Mouse (Mus musculus) liver, adult 2 months (tissue): ENCODE data around the gene Zxdb. TPM values are rescaled to one million over a fixed set of nuclear protein-coding genes. Genes with fewer than 3 reads are reported as not detected.
"Not testable (repeated sequence)": the region's sequence is repeated elsewhere in the genome, so short reads cannot be mapped to it uniquely, and the experiment has no call there.

Experiments used
- DNase-seq: peaks from one replicate; pipeline ENCODE4 v3.0.0-alpha.2; 2011; ENCODE audit warnings: low read depth, low spot score; ENCODE audit errors: extremely low read depth
- H3K27ac ChIP-seq: fragments of 200-500 bp; replicated peaks from 2 replicates; pipeline ENCODE4 v1.5.1; 2012; ENCODE audit warnings: low read depth, mild to moderate bottlenecking, control low read depth, inconsistent platforms, low read length; ENCODE audit not compliant: insufficient read depth
- H3K27me3 ChIP-seq: fragments of 200-500 bp; 2 replicates; pipeline ENCODE4 v1.6.1; 2012; ENCODE audit warnings: mild to moderate bottlenecking, moderate library complexity, low read length, inconsistent platforms; ENCODE audit not compliant: control insufficient read depth, insufficient read depth
- H3K36me3 ChIP-seq: fragments of 200-500 bp; 2 replicates; pipeline ENCODE4 v1.6.1; 2012; ENCODE audit warnings: low read length, inconsistent platforms; ENCODE audit not compliant: control insufficient read depth, insufficient read depth
- H3K4me1 ChIP-seq: fragments of 200-500 bp; 2 replicates; pipeline ENCODE4 v1.6.1; 2011; ENCODE audit warnings: low read length; ENCODE audit not compliant: control insufficient read depth, insufficient read depth
- H3K4me3 ChIP-seq: fragments of 200-500 bp; 2 replicates; pipeline ENCODE4 v1.5.1; 2011; ENCODE audit warnings: low read depth, mild to moderate bottlenecking, control low read depth, low read length, moderate library complexity; ENCODE audit not compliant: insufficient read depth
- H3K79me2 ChIP-seq: fragments of 200-500 bp; 2 replicates; pipeline ENCODE4 v1.6.1; 2012; ENCODE audit warnings: inconsistent platforms, mild to moderate bottlenecking, low read length, moderate library complexity; ENCODE audit not compliant: control insufficient read depth, insufficient read depth
- H3K9ac ChIP-seq: fragments of 200-500 bp; 2 replicates; pipeline ENCODE4 v1.6.1; 2012; ENCODE audit warnings: low read depth, mild to moderate bottlenecking, control low read depth, inconsistent platforms, low read length
- CTCF ChIP-seq: fragments of 200-500 bp; IDR thresholded peaks from 2 replicates; pipeline ENCODE4 v1.5.1; 2011; ENCODE audit warnings: low read depth, low read length, control low read depth
- POLR2A ChIP-seq: fragments of 200-500 bp; IDR thresholded peaks from 2 replicates; pipeline ENCODE4 v1.6.1; 2011; ENCODE audit warnings: low read length, control low read depth; ENCODE audit not compliant: insufficient read depth; ENCODE audit errors: extremely low read depth
- WGBS: fragments of 180-500 bp; shearing (Covaris S2); methylation state at CpG from one replicate; pipeline ENCODE4 v1.1.7; 2018; 5-methylcytosine and 5-hydroxymethylcytosine counted together
- polyA plus RNA-seq: library from polyadenylated mRNA; depleted of rRNA; stranded (reverse); fragments of >200 nt; gene quantifications from 2 replicates; pipeline ENCODE4 v1.2.3, GENCODE M21; 2012; rRNA removed
- total RNA-seq: library from RNA; depleted of rRNA; stranded (reverse); fragments of >200 nt; gene quantifications from 2 replicates; pipeline ENCODE4 v1.2.3, GENCODE M21; 2014; rRNA removed

The Zxdb gene
- total RNA-seq (3.8 and 4.2 TPM in 2 replicates), polyA plus RNA-seq (1.0 and 1.2 TPM in 2 replicates)

GRCm38 (mm10) chrX:94724192-94724971 lies at the start of gene Zxdb:
Gene Zxdb, plus strand, starts transcription at chrX:94724569.
- not testable (repeated sequence) for H3K4me3 ChIP-seq

GRCm38 (mm10) chrX:94674977-94675376 lies 49.4 kb upstream of the Zxdb start:
- peak; percentile 42 for TF ChIP-seq CTCF
- TF ChIP-seq POLR2A, result no peak
- WGBS, result 42% methylated on average over 4 of the region's 4 CpGs

More at GRCm38 (mm10) chrX:94724192-94724971, at the start of gene Zxdb:
- H3K79me2 ChIP-seq, H3K9ac ChIP-seq, H3K27ac ChIP-seq, H3K27me3 ChIP-seq, DNase-seq, H3K36me3 ChIP-seq, H3K4me1 ChIP-seq: not testable (repeated sequence)
- no CpG with 5 or more reads among the region's 60 CpGs for WGBS

GRCm38 (mm10) chrX:94681581-94681980 lies 42.8 kb upstream of the Zxdb start:
- not testable (repeated sequence) for H3K36me3 ChIP-seq, H3K9ac ChIP-seq, H3K4me1 ChIP-seq, H3K4me3 ChIP-seq, DNase-seq, H3K27me3 ChIP-seq, H3K27ac ChIP-seq, H3K79me2 ChIP-seq
- no CpG with 5 or more reads among the region's 2 CpGs for WGBS

More at GRCm38 (mm10) chrX:94674977-94675376, 49.4 kb upstream of the Zxdb start:
- Histone ChIP-seq H3K27ac (no peak overlapping the region), H3K4me3 (no peak overlapping the region), H3K79me2 (no peaks in the 10 kb centered on the region), H3K27me3 (no peaks in the 10 kb centered on the region), H3K4me1 (no peaks in the 10 kb centered on the region), H3K9ac (no peak overlapping the region), H3K36me3 (no peaks in the 10 kb centered on the region)
- DNase-seq, result peak; percentile 32

- 82% methylated on average over 5 of the region's 5 CpGs for WGBS
- H3K4me1 ChIP-seq, H3K79me2 ChIP-seq, H3K27ac ChIP-seq, DNase-seq, H3K36me3 ChIP-seq, H3K4me3 ChIP-seq, H3K9ac ChIP-seq, H3K27me3 ChIP-seq: not testable (repeated sequence)
Observed at GRCm38 (mm10) chrX:94689593-94689992, 34.8 kb upstream of the Zxdb start.

- H3K4me1 ChIP-seq, H3K27me3 ChIP-seq, H3K79me2 ChIP-seq, DNase-seq, H3K36me3 ChIP-seq, H3K4me3 ChIP-seq, H3K9ac ChIP-seq, H3K27ac ChIP-seq: not testable (repeated sequence)
- WGBS, result 72% methylated on average over 6 of the region's 7 CpGs
Observed at GRCm38 (mm10) chrX:94706676-94707075, 17.7 kb upstream of the Zxdb start.

GRCm38 (mm10) chrX:94709752-94710151 lies 14.6 kb upstream of the Zxdb start:
- not testable (repeated sequence) for DNase-seq
- no CpG with 5 or more reads among the region's 3 CpGs for WGBS

GRCm38 (mm10) chrX:94724972-94725569 lies 702 bp downstream of the Zxdb start:
- H3K4me1 ChIP-seq, H3K27me3 ChIP-seq, H3K79me2 ChIP-seq, H3K9ac ChIP-seq, H3K4me3 ChIP-seq, H3K27ac ChIP-seq, DNase-seq, H3K36me3 ChIP-seq: not testable (repeated sequence)
- WGBS, result 40% methylated on average over 18 of the region's 102 CpGs

More at GRCm38 (mm10) chrX:94709752-94710151, 14.6 kb upstream of the Zxdb start:
- not testable (repeated sequence) for H3K27ac ChIP-seq, H3K4me3 ChIP-seq, H3K36me3 ChIP-seq, H3K4me1 ChIP-seq, H3K79me2 ChIP-seq, H3K27me3 ChIP-seq, H3K9ac ChIP-seq

- H3K4me1 ChIP-seq, H3K4me3 ChIP-seq, H3K9ac ChIP-seq, H3K27ac ChIP-seq, H3K36me3 ChIP-seq, DNase-seq, H3K79me2 ChIP-seq, H3K27me3 ChIP-seq: not testable (repeated sequence)
- WGBS, result no CpG with 5 or more reads among the region's 41 CpGs
Observed at GRCm38 (mm10) chrX:94725627-94726083, 1.3 kb downstream of the Zxdb start.
